Mouse (Mus musculus): ENCODE data around the gene Csn3.

- TF ChIP-seq EP300 (IDR thresholded peaks at IDR 0.05; ENCODE audit: low read depth) (no peak), CTCF (IDR thresholded peaks at IDR 0.05; ENCODE audit: low read depth) (no peak)
Observed at GRCm38 (mm10) chr5:87925372-87925771, at the start of gene Csn3.

All from liver, embryonic 14.5 days (tissue).